Mouse (Mus musculus) hindbrain, embryonic 15.5 days (tissue): ENCODE measurements around the gene Sema3f. TPM values are rescaled to one million over a fixed set of nuclear protein-coding genes. Genes with fewer than 3 reads are reported as not detected.
A peak's percentile ranks its signal among the peaks of the same experiment; 100 is the strongest.

ENCODE experiments used
- ATAC-seq: fragments of 200-750 bp; cut with Nextera tagmentation; 2 replicates; pipeline ENCODE4 v1.8.0; 2017; ENCODE audit warnings: low read depth, moderate number of reproducible peaks, moderate TSS enrichment; ENCODE audit not compliant: low FRiP score
- H3K27ac ChIP-seq: fragments of 300-500 bp; sonication (generic); replicated peaks from 2 replicates; pipeline ENCODE4 v1.5.1; 2015; ENCODE audit warnings: mild to moderate bottlenecking, inconsistent platforms
- H3K27me3 ChIP-seq: fragments of 300-500 bp; sonication (generic); 2 replicates; pipeline ENCODE4 v1.6.1; 2015; ENCODE audit warnings: control low read depth, inconsistent platforms
- H3K36me3 ChIP-seq: fragments of 300-500 bp; sonication (generic); 2 replicates; pipeline ENCODE4 v1.6.1; 2015; ENCODE audit warnings: control low read depth, inconsistent platforms
- H3K4me1 ChIP-seq: fragments of 300-500 bp; sonication (generic); replicated peaks from 2 replicates; pipeline ENCODE4 v1.6.1; 2015; ENCODE audit warnings: control low read depth, inconsistent platforms
- H3K4me2 ChIP-seq: fragments of 300-500 bp; sonication (generic); 2 replicates; pipeline ENCODE4 v1.6.1; 2015; ENCODE audit warnings: moderate library complexity, mild to moderate bottlenecking, inconsistent platforms
- H3K4me3 ChIP-seq: fragments of 300-500 bp; sonication (generic); 2 replicates; pipeline ENCODE4 v1.5.1; 2015; ENCODE audit warnings: mild to moderate bottlenecking, inconsistent platforms
- H3K9ac ChIP-seq: fragments of 300-500 bp; sonication (generic); 2 replicates; pipeline ENCODE4 v1.6.1; 2015; ENCODE audit warnings: inconsistent platforms
- H3K9me3 ChIP-seq: fragments of 300-500 bp; sonication (generic); 2 replicates; pipeline ENCODE4 v1.6.1; 2016; ENCODE audit warnings: control low read depth, inconsistent platforms
- WGBS: fragments of 180-500 bp; shearing (Covaris S2); methylation state at CpG from one replicate; pipeline ENCODE4 v1.1.7; 2015; 5-methylcytosine and 5-hydroxymethylcytosine counted together
- polyA plus RNA-seq: library from polyadenylated mRNA; unstranded; fragments of >200 nt; fragmentation: Nextera tagmentation; extraction: Ambion mirVana; gene quantifications from 2 replicates; pipeline ENCODE4 v1.2.1, GENCODE M21; 2015

Sema3f gene
- polyA plus RNA-seq, 1 experiment from 2014 or later: 14.0 TPM

- Histone ChIP-seq H3K4me3 (no peak overlapping the region), H3K4me1 (peaks cover 18% of the 10 kb centered on the region; the same call in 1 of the 2 replicates), H3K27ac (peak overlapping the region; percentile 71), H3K36me3 (no peaks in the 10 kb centered on the region), H3K9me3 (no peaks in the 10 kb centered on the region), H3K9ac (no peak overlapping the region), H3K4me2 (no peak overlapping the region), H3K27me3 (no peaks in the 10 kb centered on the region)
- ATAC-seq: peak; percentile 81
- 22% methylated on average over 12 of the region's 12 CpGs for WGBS
Observed at GRCm38 (mm10) chr9:107650708-107651481, 59.4 kb downstream of the Sema3f start.

GRCm38 (mm10) chr9:107650225-107650624 is 60.0 kb downstream of the Sema3f start:
- Histone ChIP-seq H3K4me1 (peaks cover 21% of the 10 kb centered on the region), H3K27ac (peak overlapping the region; percentile 71), H3K27me3 (no peaks in the 10 kb centered on the region), H3K36me3 (no peaks in the 10 kb centered on the region), H3K9me3 (no peaks in the 10 kb centered on the region), H3K9ac (no peak overlapping the region), H3K4me2 (no peak overlapping the region), H3K4me3 (no peak overlapping the region)
- no peak for ATAC-seq
- WGBS: 63% methylated on average over 7 of the region's 7 CpGs

- Histone ChIP-seq H3K9me3 (no peaks in the 10 kb centered on the region), H3K4me1 (peaks cover 33% of the 10 kb centered on the region), H3K4me3 (no peak overlapping the region), H3K36me3 (no peaks in the 10 kb centered on the region), H3K4me2 (no peak overlapping the region), H3K27ac (no peak overlapping the region), H3K9ac (no peak overlapping the region), H3K27me3 (no peaks in the 10 kb centered on the region)
- ATAC-seq: no peak
- 80% methylated on average over 3 of the region's 3 CpGs for WGBS
Observed at GRCm38 (mm10) chr9:107648767-107649166, 61.5 kb downstream of the Sema3f start.

DNA sequence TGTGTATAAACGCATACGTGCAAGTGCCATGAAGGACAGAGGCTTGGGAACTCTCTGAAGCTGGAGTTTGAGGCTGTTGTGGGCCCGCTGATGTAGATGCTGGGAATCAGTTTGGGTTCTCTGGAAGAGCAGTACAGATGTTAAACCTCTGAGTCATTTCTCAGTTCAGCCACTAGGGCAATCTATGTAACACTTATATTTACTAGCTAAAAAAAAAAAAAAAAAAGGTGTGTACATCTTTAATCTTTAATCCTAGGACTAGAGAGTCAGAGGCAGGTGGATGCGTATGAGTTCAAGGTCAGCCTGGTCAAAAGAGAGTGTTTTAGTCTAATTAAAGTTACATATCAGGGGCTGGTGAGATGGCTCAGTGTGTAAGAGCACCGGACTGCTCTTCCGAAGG is 63.3 kb downstream of the Sema3f start:
- Histone ChIP-seq H3K27ac (no peak overlapping the region), H3K4me1 (peaks cover 33% of the 10 kb centered on the region), H3K4me3 (no peak overlapping the region), H3K36me3 (no peaks in the 10 kb centered on the region), H3K9me3 (no peaks in the 10 kb centered on the region), H3K4me2 (no peak overlapping the region), H3K9ac (no peak overlapping the region), H3K27me3 (no peaks in the 10 kb centered on the region)
- 85% methylated on average over 6 of the region's 6 CpGs for WGBS
- ATAC-seq: no peak

- Histone ChIP-seq H3K36me3 (no peaks in the 10 kb centered on the region), H3K4me1 (peaks cover 22% of the 10 kb centered on the region), H3K9ac (no peak overlapping the region), H3K4me3 (no peak overlapping the region), H3K27ac (no peak overlapping the region), H3K4me2 (no peak overlapping the region), H3K27me3 (no peaks in the 10 kb centered on the region), H3K9me3 (no peaks in the 10 kb centered on the region)
- peak; percentile 80 for ATAC-seq
- WGBS: 11% methylated on average over 5 of the region's 5 CpGs
Observed at GRCm38 (mm10) chr9:107645577-107645976, 64.7 kb downstream of the Sema3f start.

DNA sequence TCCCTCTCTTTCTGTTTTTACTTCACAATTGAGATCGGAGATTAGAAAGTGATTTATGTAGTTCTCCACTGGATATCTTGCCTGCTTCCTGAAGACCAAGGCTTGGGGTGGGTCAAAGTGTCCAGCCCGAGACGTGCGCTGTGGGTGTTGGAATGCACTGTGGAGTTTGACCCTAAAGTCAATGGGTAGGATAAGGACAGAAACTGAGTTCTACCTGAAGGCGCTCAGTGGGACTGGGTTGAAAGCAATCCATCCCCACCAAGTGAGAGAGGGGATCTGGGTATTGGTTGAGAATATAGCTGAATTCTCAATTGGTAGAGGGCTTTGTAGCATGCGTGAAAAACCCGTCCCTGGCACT is 65.1 kb downstream of the Sema3f start:
- peak overlapping the region; percentile 38 for H3K4me3 ChIP-seq
- H3K27ac ChIP-seq: no peak overlapping the region
- H3K4me2 ChIP-seq: peak overlapping the region; percentile 64
- no peaks in the 10 kb centered on the region for H3K27me3 ChIP-seq
- peak overlapping the region; percentile 42; the same call in 1 of the 2 replicates for H3K9ac ChIP-seq
- 0 out of 2 replicates have a peak, but pooled peaks have one; percentile 25 for ATAC-seq
- no peaks in the 10 kb centered on the region for H3K9me3 ChIP-seq
- WGBS: 56% methylated on average over 7 of the region's 7 CpGs
- no peaks in the 10 kb centered on the region for H3K36me3 ChIP-seq
- peaks cover 17% of the 10 kb centered on the region for H3K4me1 ChIP-seq

DNA sequence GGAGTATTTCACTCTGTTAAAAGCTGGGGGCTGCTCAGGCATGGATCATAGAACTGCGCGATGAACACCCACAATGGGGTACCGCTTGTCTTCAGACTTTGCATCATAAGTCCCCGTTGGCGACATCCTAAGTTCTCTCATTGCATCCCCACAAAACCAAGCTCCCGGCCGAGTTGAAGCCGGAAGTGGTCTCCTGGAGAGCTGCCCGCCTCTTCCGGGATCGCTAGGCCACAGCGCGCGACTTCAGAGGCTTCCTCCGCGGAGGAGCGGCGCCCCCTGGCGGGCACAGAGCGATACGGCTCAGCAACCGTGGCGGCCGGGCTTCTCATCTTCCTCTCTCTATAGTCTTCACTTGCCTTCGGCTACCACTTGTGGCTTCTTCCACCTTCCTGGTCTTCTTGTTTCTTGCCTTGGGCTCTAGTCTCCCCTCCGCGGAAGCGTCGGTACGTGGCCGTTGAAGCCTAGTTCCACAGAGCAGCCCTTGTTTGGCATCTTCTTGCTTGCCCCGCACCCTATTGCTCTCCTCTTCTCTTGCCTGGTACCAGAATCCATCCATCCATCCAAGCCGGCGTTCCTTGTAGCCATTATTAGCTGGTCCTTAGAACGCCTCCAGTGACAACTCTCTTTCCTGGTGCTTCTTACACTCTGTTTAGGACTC is 65.7 kb downstream of the Sema3f start:
- H3K27me3 ChIP-seq: no peaks in the 10 kb centered on the region
- peak overlapping the region; percentile 42 for H3K9ac ChIP-seq
- ATAC-seq: peak; percentile 83
- no peaks in the 10 kb centered on the region for H3K36me3 ChIP-seq
- H3K9me3 ChIP-seq: no peaks in the 10 kb centered on the region
- peaks cover 15% of the 10 kb centered on the region for H3K4me1 ChIP-seq
- peak overlapping the region; percentile 64 for H3K4me2 ChIP-seq
- peak overlapping the region; percentile 38 for H3K4me3 ChIP-seq
- H3K27ac ChIP-seq: peak overlapping the region; percentile 48; the same call in 1 of the 2 replicates
- 6% methylated on average over 35 of the region's 35 CpGs for WGBS

- Histone ChIP-seq H3K4me3 (no peak overlapping the region), H3K36me3 (no peaks in the 10 kb centered on the region), H3K27ac (no peak overlapping the region), H3K9me3 (no peaks in the 10 kb centered on the region), H3K4me2 (peak overlapping the region; percentile 64), H3K4me1 (peaks cover 15% of the 10 kb centered on the region), H3K9ac (no peak overlapping the region), H3K27me3 (no peaks in the 10 kb centered on the region)
- 94% methylated on average over 13 of the region's 13 CpGs for WGBS
- ATAC-seq: no peak
Observed at GRCm38 (mm10) chr9:107643544-107644214, 66.6 kb downstream of the Sema3f start.

DNA sequence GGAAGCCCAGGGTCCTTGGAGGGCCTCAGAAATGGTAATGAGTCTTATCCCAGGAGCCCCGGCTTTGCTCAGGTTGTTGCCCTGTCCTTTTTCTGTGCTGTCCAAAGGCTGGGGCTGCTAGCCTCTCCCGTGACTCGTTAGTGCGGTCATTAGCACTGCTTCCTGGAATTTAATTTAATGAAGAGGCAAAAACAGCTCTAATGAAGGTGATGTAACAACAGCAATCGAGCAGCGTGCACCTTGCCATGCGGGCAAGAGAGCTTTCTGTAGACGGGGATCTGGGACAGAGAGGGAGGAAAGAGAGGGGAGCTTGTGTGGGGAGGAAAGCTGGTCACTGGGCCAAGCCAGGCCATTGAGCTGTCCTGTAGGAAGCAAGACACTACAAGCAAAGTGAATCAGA is 68.6 kb downstream of the Sema3f start:
- Histone ChIP-seq H3K4me3 (no peak overlapping the region), H3K27ac (no peak overlapping the region)
- WGBS: 49% methylated on average over 8 of the region's 8 CpGs

GRCm38 (mm10) chr9:107640257-107640772 is 70.0 kb downstream of the Sema3f start:
- no peaks in the 10 kb centered on the region for H3K9me3 ChIP-seq
- no peak overlapping the region for H3K9ac ChIP-seq
- peaks cover 35% of the 10 kb centered on the region for H3K4me1 ChIP-seq
- H3K4me3 ChIP-seq: no peak overlapping the region
- no peak for ATAC-seq
- 47% methylated on average over 8 of the region's 8 CpGs for WGBS
- no peaks in the 10 kb centered on the region for H3K36me3 ChIP-seq
- H3K27me3 ChIP-seq: no peaks in the 10 kb centered on the region
- H3K27ac ChIP-seq: no peak overlapping the region
- no peak overlapping the region for H3K4me2 ChIP-seq

More for the DNA sequence above, 68.6 kb downstream of the Sema3f start:
- Histone ChIP-seq H3K9me3 (no peaks in the 10 kb centered on the region), H3K36me3 (no peaks in the 10 kb centered on the region), H3K4me1 (peaks cover 26% of the 10 kb centered on the region), H3K27me3 (no peaks in the 10 kb centered on the region), H3K9ac (no peak overlapping the region), H3K4me2 (no peak overlapping the region)
- ATAC-seq: no peak

- Histone ChIP-seq H3K9ac (peak overlapping the region; percentile 5; the same call in 1 of the 2 replicates), H3K36me3 (no peaks in the 10 kb centered on the region), H3K4me2 (peak overlapping the region; percentile 34), H3K4me3 (no peak overlapping the region), H3K9me3 (no peaks in the 10 kb centered on the region), H3K4me1 (peaks cover 49% of the 10 kb centered on the region), H3K27ac (peak overlapping the region; percentile 77), H3K27me3 (no peaks in the 10 kb centered on the region)
- ATAC-seq: peak; percentile 35; the same call in 1 of the 2 replicates
- 6% methylated on average over 7 of the region's 7 CpGs for WGBS
Observed at GRCm38 (mm10) chr9:107637070-107637469, 73.2 kb downstream of the Sema3f start.
